Mouse (Mus musculus) MEL (cell line): Measurements from ENCODE around the gene 0610030E20Rik. TPM values are rescaled to one million over a fixed set of nuclear protein-coding genes. Genes with fewer than 3 reads are reported as not detected.

Source experiments
- DNase-seq: peaks from one replicate; pipeline ENCODE4 v3.0.0; 2011; ENCODE audit warnings: low read depth, low spot score
- H3K27ac ChIP-seq: 2 replicates; pipeline ENCODE4 v1.5.1; 2012; ENCODE audit warnings: low read depth, mild to moderate bottlenecking, control low read depth, low read length, moderate library complexity; ENCODE audit not compliant: control insufficient read depth
- H3K27me3 ChIP-seq, 2 experiments: fragments of 150-350 bp in 1 of 2; sonication (generic) in 1 of 2; 2 replicates each; pipeline ENCODE4 v1.6.1; 2012; ENCODE audit warnings: low read length in 2 of 2, mild to moderate bottlenecking in 2 of 2, improper control_type of control experiment in 1 of 2, moderate library complexity in 1 of 2; ENCODE audit not compliant: insufficient read depth in 2 of 2, control insufficient read depth in 1 of 2
- H3K36me3 ChIP-seq, 2 experiments: 2 replicates each; pipeline ENCODE4 v1.6.1; 2012 to 2014; ENCODE audit warnings: low read length in 2 of 2, improper control_type of control experiment in 1 of 2, inconsistent platforms in 1 of 2, mild to moderate bottlenecking in 1 of 2; ENCODE audit not compliant: insufficient read depth in 2 of 2, control insufficient read depth in 1 of 2
- H3K4me1 ChIP-seq, 2 experiments: fragments of 150-350 bp in 1 of 2; sonication (generic) in 1 of 2; 2 replicates each; pipeline ENCODE4 v1.6.1; 2012; ENCODE audit warnings: low read length in 2 of 2, improper control_type of control experiment in 1 of 2, mild to moderate bottlenecking in 1 of 2; ENCODE audit not compliant: insufficient read depth in 2 of 2, control insufficient read depth in 1 of 2
- H3K4me3 ChIP-seq, 2 experiments: fragments of 150-350 bp in 1 of 2; sonication (generic) in 1 of 2; 2 replicates each; pipeline ENCODE4 v1.5.1; 2012; ENCODE audit warnings: low read depth in 2 of 2, low read length in 2 of 2, mild to moderate bottlenecking in 2 of 2, moderate library complexity in 2 of 2, control low read depth in 1 of 2, improper control_type of control experiment in 1 of 2; ENCODE audit not compliant: control insufficient read depth in 1 of 2, insufficient read depth in 1 of 2
- H3K79me2 ChIP-seq: 2 replicates; pipeline ENCODE4 v1.6.1; 2012; ENCODE audit warnings: mild to moderate bottlenecking, low read length, moderate library complexity; ENCODE audit not compliant: control insufficient read depth, poor library complexity, insufficient read depth
- H3K9ac ChIP-seq: 2 replicates; pipeline ENCODE4 v1.6.1; 2012; ENCODE audit warnings: low read depth, mild to moderate bottlenecking, control low read depth, low read length, moderate library complexity; ENCODE audit not compliant: control insufficient read depth, poor library complexity, severe bottlenecking
- H3K9me3 ChIP-seq: fragments of 150-350 bp; sonication (generic); replicated peaks from 2 replicates; pipeline ENCODE4 v1.6.1; 2012; ENCODE audit warnings: mild to moderate bottlenecking, low read length, improper control_type of control experiment, moderate library complexity; ENCODE audit not compliant: insufficient read depth
- BHLHE40 ChIP-seq: IDR thresholded peaks from 2 replicates; pipeline ENCODE4 v1.6.1; 2012; ENCODE audit warnings: low read depth, mild to moderate bottlenecking, inconsistent platforms, low read length, improper control_type of control experiment, borderline replicate concordance
- CHD2 ChIP-seq: IDR thresholded peaks from 2 replicates; pipeline ENCODE4 v1.6.1; 2011; ENCODE audit warnings: low read length, improper control_type of control experiment
- CTCF ChIP-seq, 3 experiments: IDR thresholded peaks in 2 of 3; conservative IDR thresholded peaks in 1 of 3; 2 replicates each; pipeline ENCODE4 v1.5.1; 2011 to 2012; ENCODE audit warnings: low read length in 3 of 3, low read depth in 2 of 3, mild to moderate bottlenecking in 2 of 3, improper control_type of control experiment in 1 of 3, inconsistent platforms in 1 of 3, mixed read lengths in 1 of 3, moderate library complexity in 1 of 3; ENCODE audit not compliant: control insufficient read depth in 1 of 3, insufficient read depth in 1 of 3, poor library complexity in 1 of 3, severe bottlenecking in 1 of 3
- E2F4 ChIP-seq: IDR thresholded peaks from 2 replicates; pipeline ENCODE4 v1.6.1; 2011; ENCODE audit warnings: low read depth, low read length, improper control_type of control experiment, borderline replicate concordance
- EP300 ChIP-seq, 2 experiments: IDR thresholded peaks; 2 replicates each; pipeline ENCODE4 v1.6.1; 2011; ENCODE audit warnings: improper control_type of control experiment in 2 of 2, low read length in 2 of 2, low read depth in 1 of 2, mild to moderate bottlenecking in 1 of 2
- ETS1 ChIP-seq: IDR thresholded peaks from 2 replicates; pipeline ENCODE4 v1.6.1; 2012; ENCODE audit warnings: low read depth, mild to moderate bottlenecking, inconsistent platforms, low read length, improper control_type of control experiment, moderate library complexity
- GATA1 ChIP-seq: IDR thresholded peaks from 2 replicates; pipeline ENCODE4 v1.6.1; 2011; ENCODE audit warnings: low read depth, low read length, improper control_type of control experiment
- HCFC1 ChIP-seq: IDR thresholded peaks from 2 replicates; pipeline ENCODE4 v1.6.1; 2012; ENCODE audit warnings: low read depth, mild to moderate bottlenecking, inconsistent platforms, low read length, improper control_type of control experiment, moderate library complexity
- JUND ChIP-seq: IDR thresholded peaks from 2 replicates; pipeline ENCODE4 v1.6.1; 2011; ENCODE audit warnings: low read depth, mild to moderate bottlenecking, improper control_type of control experiment, low read length
- MXI1 ChIP-seq: IDR thresholded peaks from 2 replicates; pipeline ENCODE4 v1.6.1; 2011; ENCODE audit warnings: mild to moderate bottlenecking, low read depth, low read length, improper control_type of control experiment
- MYB ChIP-seq: IDR thresholded peaks from 2 replicates; pipeline ENCODE4 v1.6.1; 2011; ENCODE audit warnings: mild to moderate bottlenecking, low read depth, low read length, improper control_type of control experiment
- MYC ChIP-seq: IDR thresholded peaks from 2 replicates; pipeline ENCODE4 v1.6.1; 2011; ENCODE audit warnings: low read depth, mild to moderate bottlenecking, low read length, improper control_type of control experiment, moderate library complexity
- POLR2A ChIP-seq, 2 experiments: IDR thresholded peaks; 2 replicates each; pipeline ENCODE4 v1.6.1; 2011 to 2012; ENCODE audit warnings: low read length in 2 of 2, mild to moderate bottlenecking in 2 of 2, control low read depth in 1 of 2, improper control_type of control experiment in 1 of 2, low read depth in 1 of 2, moderate library complexity in 1 of 2; ENCODE audit not compliant: control insufficient read depth in 1 of 2, insufficient read depth in 1 of 2, poor library complexity in 1 of 2
- POLR2AphosphoS2 ChIP-seq: IDR thresholded peaks from 2 replicates; pipeline ENCODE4 v1.6.1; 2011; ENCODE audit warnings: low read length, improper control_type of control experiment
- POLR2AphosphoS5 ChIP-seq: IDR thresholded peaks from 2 replicates; pipeline ENCODE4 v1.6.1; 2012; ENCODE audit warnings: low read depth, borderline replicate concordance, mild to moderate bottlenecking, inconsistent platforms, low read length, moderate library complexity, mixed read lengths
- RAD21 ChIP-seq: IDR thresholded peaks from 2 replicates; pipeline ENCODE4 v1.6.1; 2011; ENCODE audit warnings: mild to moderate bottlenecking, low read depth, low read length, improper control_type of control experiment
- RCOR1 ChIP-seq: IDR thresholded peaks from 2 replicates; pipeline ENCODE4 v1.6.1; 2012; ENCODE audit warnings: low read depth, mild to moderate bottlenecking, inconsistent platforms, low read length, improper control_type of control experiment
- TAL1 ChIP-seq: IDR thresholded peaks from 2 replicates; pipeline ENCODE4 v1.6.1; 2012; ENCODE audit warnings: mild to moderate bottlenecking, inconsistent platforms, low read length, moderate library complexity, mixed read lengths
- TBP ChIP-seq: IDR thresholded peaks from 2 replicates; pipeline ENCODE4 v1.8.0; 2011; ENCODE audit warnings: low read depth, low read length, improper control_type of control experiment
- TCF12 ChIP-seq: IDR thresholded peaks from 2 replicates; pipeline ENCODE4 v1.6.1; 2014; ENCODE audit warnings: low read depth, mild to moderate bottlenecking, inconsistent platforms, low read length, improper control_type of control experiment, moderate library complexity
- ZC3H11A ChIP-seq: IDR thresholded peaks from 2 replicates; pipeline ENCODE4 v1.6.1; 2012; ENCODE audit warnings: low read depth, mild to moderate bottlenecking, inconsistent platforms, low read length, improper control_type of control experiment
- ZKSCAN1 ChIP-seq: IDR thresholded peaks from 2 replicates; pipeline ENCODE4 v1.6.1; 2012; ENCODE audit warnings: low read depth, mild to moderate bottlenecking, inconsistent platforms, low read length, improper control_type of control experiment, moderate library complexity
- ZNF384 ChIP-seq: IDR thresholded peaks from 2 replicates; pipeline ENCODE4 v1.6.1; 2012; ENCODE audit warnings: low read depth, mild to moderate bottlenecking, inconsistent platforms, low read length, improper control_type of control experiment
- polyA plus RNA-seq, 2 experiments: library from polyadenylated mRNA; stranded (reverse) in 1 of 2; unstranded in 1 of 2; fragments of >175 nt in 1 of 2; fragments of >200 nt in 1 of 2; gene quantifications; 2 replicates each; pipeline versions ENCODE4 v1.2.1 to v1.2.4; 2012; ENCODE audit warnings: low replicate concordance in 2 of 2, low read depth in 1 of 2; ENCODE audit not compliant: insufficient read length in 2 of 2, insufficient read depth in 1 of 2, missing spikeins in 1 of 2
- total RNA-seq: library from RNA; depleted of rRNA; stranded (reverse); fragments of 300-350 nt; gene quantifications from 2 replicates; pipeline ENCODE4 v1.2.3, GENCODE M21; 2012

0610030E20Rik gene
- total and polyA plus RNA-seq, 3 experiments: 14.2 to 28.5 TPM; not detected in 1

DNA sequence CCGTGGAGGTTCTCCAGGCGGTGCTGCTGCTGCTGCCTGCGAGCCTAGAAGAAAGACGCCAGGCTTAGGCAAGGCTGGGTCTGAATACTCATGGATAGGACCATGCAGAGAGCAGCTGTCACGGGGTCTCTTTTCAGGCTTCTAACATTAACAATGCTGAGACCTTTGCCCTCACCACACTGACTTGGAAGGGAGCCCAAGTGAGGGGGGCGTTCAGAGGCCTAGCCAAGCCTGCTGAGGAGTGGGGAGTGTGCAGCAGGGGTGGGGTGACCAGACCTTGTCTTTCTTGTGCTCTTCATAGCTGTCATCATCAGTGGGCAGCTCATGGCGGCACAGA, 13.4 kb downstream of the 0610030E20Rik start:
- no peak for DNase-seq
- Histone ChIP-seq H3K79me2 (peaks cover 8% of the 10 kb centered on the region), H3K4me1 (peaks cover 0 to 31% of the 10 kb centered on the region in 2 experiments; a peak in 2 of 4 replicates), H3K36me3 (peaks cover 0 to 27% of the 10 kb centered on the region in 2 experiments; a peak in 2 of 4 replicates), H3K9me3 (no peaks in the 10 kb centered on the region), H3K27ac (no peak overlapping the region), H3K4me3 (no peak overlapping the region), H3K9ac (no peak overlapping the region), H3K27me3 (no peaks in the 10 kb centered on the region)
- no peak for TF ChIP-seq POLR2AphosphoS2
- no peak for TF ChIP-seq POLR2A (IDR thresholded peaks at IDR 0.05; ENCODE audit: control insufficient read depth in 1 of 2, insufficient read depth in 1 of 2, low read depth in 1 of 2, low read length in 2 of 2, poor library complexity in 1 of 2)
- no peak for TF ChIP-seq CHD2
- no peak for TF ChIP-seq CTCF (IDR thresholded peaks at IDR 0.05 in 2 of 3, conservative IDR thresholded peaks at IDR 0.05 in 1 of 3; ENCODE audit: control insufficient read depth in 1 of 3, insufficient read depth in 1 of 3, low read depth in 2 of 3, low read length in 3 of 3, poor library complexity in 1 of 3, severe bottlenecking in 1 of 3)
- TF ChIP-seq MYC: no peak
- TF ChIP-seq JUND: no peak
- no peak for TF ChIP-seq MYB
- TF ChIP-seq RAD21: no peak
- TF ChIP-seq E2F4: no peak
- TF ChIP-seq MXI1: no peak
- no peak for TF ChIP-seq POLR2AphosphoS5
- no peak for TF ChIP-seq ZKSCAN1
- no peak for TF ChIP-seq BHLHE40
- no peak for TF ChIP-seq ZC3H11A

DNA sequence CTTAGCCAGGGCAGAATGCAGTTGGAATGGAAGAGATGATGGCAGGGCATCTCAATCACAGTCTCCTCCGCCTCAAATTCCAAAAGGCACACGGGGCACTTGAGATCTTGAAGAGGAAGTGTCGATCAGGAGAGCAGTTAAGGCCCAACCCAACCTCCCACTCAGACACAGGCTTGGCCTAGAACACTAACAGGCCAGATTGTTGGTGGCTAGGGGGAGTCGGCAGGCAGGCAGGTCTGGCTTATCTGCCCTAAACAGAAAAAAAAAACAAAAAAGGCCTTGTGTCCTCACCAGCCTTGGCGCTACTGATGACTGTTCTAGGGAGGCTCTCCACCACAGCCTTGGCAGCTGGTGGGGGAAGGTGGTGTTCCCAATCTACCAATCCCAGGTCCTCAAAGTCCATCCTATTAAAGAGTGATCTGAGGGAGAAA, 14.0 kb downstream of the 0610030E20Rik start:
- Histone ChIP-seq H3K36me3 (peaks cover 0 to 27% of the 10 kb centered on the region in 2 experiments; a peak in 2 of 4 replicates), H3K9me3 (no peaks in the 10 kb centered on the region), H3K4me1 (peaks cover 0 to 31% of the 10 kb centered on the region in 2 experiments; a peak in 2 of 4 replicates), H3K9ac (peak overlapping the region; percentile 85), H3K27me3 (no peaks in the 10 kb centered on the region), H3K79me2 (peaks cover 8% of the 10 kb centered on the region), H3K27ac (peak overlapping the region; percentile 58), H3K4me3 (peak overlapping the region; percentile 80 to 84)
- DNase-seq: peak; percentile 82
- TF ChIP-seq GATA1 (peak; percentile 66), TAL1 (peak; percentile 79), RCOR1 (peak; percentile 63; the same call in 1 of the 2 replicates), TBP (peak; percentile 77), TCF12 (peak; percentile 50; the same call in 1 of the 2 replicates), MXI1 (no peak), EP300 (IDR thresholded peaks at IDR 0.05; ENCODE audit: low read depth in 1 of 2, low read length in 2 of 2) (peak in 1 of 2 experiments; percentile 60; a peak in 2 of 4 replicates), E2F4 (no peak), HCFC1 (no peak), ZNF384 (peak; percentile 83), ZKSCAN1 (no peak), ETS1 (no peak)
